8 mouse cellular contexts compared by ENCODE assay signal in genomic region chr1:55130190-55130916, GRCm38 (mm10). TPM values are rescaled to one million over a fixed set of nuclear protein-coding genes. Genes with fewer than 3 reads are reported as not detected.
DNase-seq lines count a peak whose midpoint lies in the region; ATAC-seq and TF ChIP-seq lines count a peak whose summit lies in the region.

No protein-coding gene starts in this region.

- peak overlapping the region; percentile 66; the same call in 1 of the 2 replicates for H3K27ac ChIP-seq in kidney, embryonic 14.5 days (ENCODE audit: low read depth, low read length)
- H3K27ac ChIP-seq in bone marrow, adult 2 months (ENCODE audit: control insufficient read depth, insufficient read depth, low read depth, low read length, poor library complexity) = peak overlapping the region; percentile 98
- peak overlapping the region; percentile 96 for H3K27ac ChIP-seq in heart, postnatal 0 days (ENCODE audit: low read depth)
- H3K27ac ChIP-seq in midbrain, embryonic 10.5 days (replicated peaks) = peak overlapping the region; percentile 98

- no peaks in the 10 kb centered on the region for H3K4me1 ChIP-seq in kidney, embryonic 14.5 days (ENCODE audit: control insufficient read depth, insufficient read depth, low read length)
- H3K4me1 ChIP-seq in bone marrow, adult 2 months (ENCODE audit: control insufficient read depth, insufficient read depth, low read length) = peaks cover 2% of the 10 kb centered on the region; the same call in 1 of the 2 replicates
- peaks cover 8% of the 10 kb centered on the region for H3K4me1 ChIP-seq in heart, postnatal 0 days (ENCODE audit: control insufficient read depth, insufficient read depth)
- H3K4me1 ChIP-seq in midbrain, embryonic 10.5 days = peaks cover 28% of the 10 kb centered on the region

- H3K4me3 ChIP-seq in kidney, embryonic 14.5 days (ENCODE audit: low read length) = peak overlapping the region; percentile 99
- peak overlapping the region; percentile 82 for H3K4me3 ChIP-seq in bone marrow, adult 2 months (replicated peaks; ENCODE audit: control insufficient read depth, low read depth, low read length)
- H3K4me3 ChIP-seq in heart, postnatal 0 days (ENCODE audit: low read depth, low read length) = peak overlapping the region; percentile 80
- H3K4me3 ChIP-seq in midbrain, embryonic 10.5 days = peak overlapping the region; percentile 83

- TF ChIP-seq POLR2A in bone marrow, adult 2 months (IDR thresholded peaks at IDR 0.05; ENCODE audit: borderline replicate concordance, control insufficient read depth, low read depth, low read length) = no peak

- 69% methylated on average over 10 of the region's 10 CpGs for WGBS in kidney, embryonic 14.5 days
- WGBS in bone marrow, adult 2 months = 54% methylated on average over 10 of the region's 10 CpGs
- 64% methylated on average over 10 of the region's 10 CpGs for WGBS in heart, postnatal 0 days
- 75% methylated on average over 10 of the region's 10 CpGs for WGBS in midbrain, embryonic 10.5 days

- no peak for TF ChIP-seq CTCF in bone marrow, adult 2 months (IDR thresholded peaks at IDR 0.05; ENCODE audit: control insufficient read depth, insufficient read depth, low read length)
- TF ChIP-seq CTCF in heart, postnatal 0 days (IDR thresholded peaks at IDR 0.05; ENCODE audit: low read depth) = no peak

- H3K9me3 ChIP-seq in kidney, embryonic 14.5 days (ENCODE audit: control insufficient read depth, low read length) = no peaks in the 10 kb centered on the region
- H3K9me3 ChIP-seq in heart, postnatal 0 days (replicated peaks; ENCODE audit: control insufficient read depth, low read length) = no peaks in the 10 kb centered on the region
- no peaks in the 10 kb centered on the region for H3K9me3 ChIP-seq in midbrain, embryonic 10.5 days (replicated peaks)

- H3K27me3 ChIP-seq in kidney, embryonic 14.5 days (ENCODE audit: control insufficient read depth, insufficient read depth, low read length) = no peaks in the 10 kb centered on the region
- H3K27me3 ChIP-seq in heart, postnatal 0 days (ENCODE audit: control insufficient read depth, insufficient read depth, low read length) = no peaks in the 10 kb centered on the region
- no peaks in the 10 kb centered on the region for H3K27me3 ChIP-seq in midbrain, embryonic 10.5 days (ENCODE audit: low read depth, poor library complexity, severe bottlenecking)

- H3K36me3 ChIP-seq in kidney, embryonic 14.5 days (ENCODE audit: control insufficient read depth, insufficient read depth, low read length) = peaks cover 1% of the 10 kb centered on the region; the same call in 1 of the 2 replicates
- H3K36me3 ChIP-seq in heart, postnatal 0 days (replicated peaks; ENCODE audit: control insufficient read depth, insufficient read depth, low read length) = no peaks in the 10 kb centered on the region
- peaks cover 13% of the 10 kb centered on the region for H3K36me3 ChIP-seq in midbrain, embryonic 10.5 days

- no peak for ATAC-seq in kidney, embryonic 14.5 days (ENCODE audit: low FRiP score, low TSS enrichment)
- no peak for ATAC-seq in heart, postnatal 0 days (ENCODE audit: insufficient read depth, low read depth)
- ATAC-seq in activated CD4-positive, CD25-positive, alpha-beta regulatory T cell, adult 4 months = no peak
- no peak for ATAC-seq in frontal cortex, adult (ENCODE audit: low TSS enrichment)

- peak overlapping the region; percentile 42 for H3K4me2 ChIP-seq in kidney, embryonic 14.5 days (replicated peaks; ENCODE audit: low read depth, low read length)
- peak overlapping the region; percentile 72 for H3K4me2 ChIP-seq in heart, postnatal 0 days (ENCODE audit: low read depth, low read length)

- TF ChIP-seq EP300 in heart, postnatal 0 days (IDR thresholded peaks at IDR 0.05; ENCODE audit: low read depth) = no peak; the same call in 1 of the 2 replicates

- H3K9ac ChIP-seq in kidney, embryonic 14.5 days (ENCODE audit: low read depth, low read length) = peak overlapping the region; percentile 98; the same call in 1 of the 2 replicates
- peak overlapping the region; percentile 95; the same call in 1 of the 2 replicates for H3K9ac ChIP-seq in heart, postnatal 0 days (replicated peaks; ENCODE audit: low read depth, low read length)

- DNase-seq in kidney, postnatal 36 days = no peak
- no peak for DNase-seq in heart, postnatal 0 days (ENCODE audit: low spot score)
- no peak for DNase-seq in midbrain, embryonic 10.5 days (ENCODE audit: low spot score)
- DNase-seq in ovary, postnatal 10 days (ENCODE audit: low spot score) = no peak

RNA-seq across cellular contexts. Expression of gene Mob4, which starts 0.7 kb away (rescaled TPM):
- polyA plus RNA-seq in kidney, embryonic 14.5 days (2014; fragmentation: Nextera tagmentation; extraction: Ambion mirVana) = 144 and 172 TPM in 2 replicates
- polyA plus RNA-seq in bone marrow, adult 2 months (2011; ENCODE audit: insufficient read depth, insufficient read length, low replicate concordance, missing spikeins) = 15.2 and 20.8 TPM in 2 replicates
- total RNA-seq in heart, postnatal 0 days (2014; rRNA removed; ENCODE audit: low replicate concordance) = 35.5 and 59.2 TPM in 2 replicates
- polyA plus RNA-seq in heart, postnatal 0 days (2015; fragmentation: Nextera tagmentation; extraction: Ambion mirVana) = 98.1 and 105 TPM in 2 replicates
- 129 and 135 TPM in 2 replicates for polyA plus RNA-seq in midbrain, embryonic 10.5 days (2016; fragmentation: Nextera tagmentation; extraction: Ambion mirVana)
- polyA plus RNA-seq in activated CD4-positive, CD25-positive, alpha-beta regulatory T cell, adult 4 months (2017; shearing (Covaris generic)) = 100 to 1,000 TPM in 1 of 2 experiments, 10 to 100 TPM in 1; 97.5 to 143 TPM

RNA-seq across cellular contexts. Expression of gene Hspd1, which starts 42.3 kb away (rescaled TPM):
- 359 and 402 TPM in 2 replicates for polyA plus RNA-seq in kidney, embryonic 14.5 days (2014; fragmentation: Nextera tagmentation; extraction: Ambion mirVana)
- polyA plus RNA-seq in bone marrow, adult 2 months (2011; ENCODE audit: insufficient read depth, insufficient read length, low replicate concordance, missing spikeins) = 92.8 and 131 TPM in 2 replicates
- total RNA-seq in heart, postnatal 0 days (2014; rRNA removed; ENCODE audit: low replicate concordance) = 114 and 139 TPM in 2 replicates
- 394 and 397 TPM in 2 replicates for polyA plus RNA-seq in heart, postnatal 0 days (2015; fragmentation: Nextera tagmentation; extraction: Ambion mirVana)
- 480 and 571 TPM in 2 replicates for polyA plus RNA-seq in midbrain, embryonic 10.5 days (2016; fragmentation: Nextera tagmentation; extraction: Ambion mirVana)
- polyA plus RNA-seq in activated CD4-positive, CD25-positive, alpha-beta regulatory T cell, adult 4 months (2017; shearing (Covaris generic)) = 100 to 1,000 TPM; 131 to 198 TPM

RNA-seq across cellular contexts. Expression of gene Hspe1, which starts 42.4 kb away (rescaled TPM):
- 508 and 679 TPM in 2 replicates for polyA plus RNA-seq in kidney, embryonic 14.5 days (2014; fragmentation: Nextera tagmentation; extraction: Ambion mirVana)
- polyA plus RNA-seq in bone marrow, adult 2 months (2011; ENCODE audit: insufficient read depth, insufficient read length, low replicate concordance, missing spikeins) = 116 and 218 TPM in 2 replicates
- total RNA-seq in heart, postnatal 0 days (2014; rRNA removed; ENCODE audit: low replicate concordance) = 89.3 and 108 TPM in 2 replicates
- 350 and 362 TPM in 2 replicates for polyA plus RNA-seq in heart, postnatal 0 days (2015; fragmentation: Nextera tagmentation; extraction: Ambion mirVana)
- 477 and 642 TPM in 2 replicates for polyA plus RNA-seq in midbrain, embryonic 10.5 days (2016; fragmentation: Nextera tagmentation; extraction: Ambion mirVana)
- 100 to 1,000 TPM; 161 to 194 TPM for polyA plus RNA-seq in activated CD4-positive, CD25-positive, alpha-beta regulatory T cell, adult 4 months (2017; shearing (Covaris generic))
